Mouse (Mus musculus) liver, embryonic 11.5 days (tissue): ENCODE results near the gene Tjp3. TPM values are rescaled to one million over a fixed set of nuclear protein-coding genes. Genes with fewer than 3 reads are reported as not detected.
"Not testable (repeated sequence)": the region's sequence is repeated elsewhere in the genome, so short reads cannot be mapped to it uniquely, and the experiment has no call there.

ENCODE experiments used
- ATAC-seq: fragments of 200-750 bp; cut with Nextera tagmentation; replicated peaks from 2 replicates; pipeline ENCODE4 v1.8.0; 2017; ENCODE audit warnings: moderate number of reproducible peaks, mild to moderate bottlenecking, moderate TSS enrichment, moderate library complexity; ENCODE audit not compliant: low FRiP score
- DNase-seq: peaks from one replicate; pipeline ENCODE4 v3.0.0-alpha.2; 2017; ENCODE audit warnings: low spot score
- H3K27ac ChIP-seq: fragments of 300-500 bp; sonication (generic); 2 replicates; pipeline ENCODE4 v1.5.1; 2014; ENCODE audit warnings: mild to moderate bottlenecking, low read depth, low read length, control low read depth
- H3K27me3 ChIP-seq: fragments of 300-500 bp; sonication (generic); replicated peaks from 2 replicates; pipeline ENCODE4 v1.6.1; 2014; ENCODE audit warnings: low read length, mixed read lengths; ENCODE audit not compliant: control insufficient read depth, insufficient read depth
- H3K36me3 ChIP-seq: fragments of 300-500 bp; sonication (generic); 2 replicates; pipeline ENCODE4 v1.6.1; 2014; ENCODE audit warnings: mild to moderate bottlenecking, low read length, moderate library complexity, mixed read lengths; ENCODE audit not compliant: control insufficient read depth, insufficient read depth
- H3K4me1 ChIP-seq: fragments of 300-500 bp; sonication (generic); replicated peaks from 2 replicates; pipeline ENCODE4 v1.6.1; 2014; ENCODE audit warnings: low read length, mixed read lengths; ENCODE audit not compliant: control insufficient read depth, insufficient read depth
- H3K4me2 ChIP-seq: fragments of 300-500 bp; sonication (generic); 2 replicates; pipeline ENCODE4 v1.6.1; 2014; ENCODE audit warnings: mild to moderate bottlenecking, control low read depth, moderate library complexity
- H3K4me3 ChIP-seq: fragments of 300-500 bp; sonication (generic); 2 replicates; pipeline ENCODE4 v1.5.1; 2014; ENCODE audit warnings: low read depth, low read length, control low read depth
- H3K9ac ChIP-seq: fragments of 300-500 bp; sonication (generic); 2 replicates; pipeline ENCODE4 v1.6.1; 2014; ENCODE audit warnings: low read depth, low read length, control low read depth
- H3K9me3 ChIP-seq: fragments of 300-500 bp; sonication (generic); 2 replicates; pipeline ENCODE4 v1.6.1; 2016; ENCODE audit warnings: low read length, inconsistent platforms, mixed read lengths; ENCODE audit not compliant: control insufficient read depth
- WGBS: fragments of 180-500 bp; shearing (Covaris S2); extraction: QIAGEN DNeasy Blood & Tissue Kit; methylation state at CpG from one replicate; pipeline ENCODE4 v1.1.7; 2014; 5-methylcytosine and 5-hydroxymethylcytosine counted together
- microRNA-seq: library from miRNA; unstranded; fragments of <30 nt; microRNA quantifications from one replicate; pipeline ENCODE4, GENCODE M21; 2017; ENCODE audit warnings: borderline number of aligned reads
- polyA plus RNA-seq: library from polyadenylated mRNA; unstranded; fragments of >200 nt; fragmentation: Nextera tagmentation; extraction: Ambion mirVana; gene quantifications from 2 replicates; pipeline ENCODE4 v1.2.1, GENCODE M21; 2014

Gene Tjp3
- polyA plus RNA-seq, 1 experiment from 2014 or later: 1.8 TPM

DNA sequence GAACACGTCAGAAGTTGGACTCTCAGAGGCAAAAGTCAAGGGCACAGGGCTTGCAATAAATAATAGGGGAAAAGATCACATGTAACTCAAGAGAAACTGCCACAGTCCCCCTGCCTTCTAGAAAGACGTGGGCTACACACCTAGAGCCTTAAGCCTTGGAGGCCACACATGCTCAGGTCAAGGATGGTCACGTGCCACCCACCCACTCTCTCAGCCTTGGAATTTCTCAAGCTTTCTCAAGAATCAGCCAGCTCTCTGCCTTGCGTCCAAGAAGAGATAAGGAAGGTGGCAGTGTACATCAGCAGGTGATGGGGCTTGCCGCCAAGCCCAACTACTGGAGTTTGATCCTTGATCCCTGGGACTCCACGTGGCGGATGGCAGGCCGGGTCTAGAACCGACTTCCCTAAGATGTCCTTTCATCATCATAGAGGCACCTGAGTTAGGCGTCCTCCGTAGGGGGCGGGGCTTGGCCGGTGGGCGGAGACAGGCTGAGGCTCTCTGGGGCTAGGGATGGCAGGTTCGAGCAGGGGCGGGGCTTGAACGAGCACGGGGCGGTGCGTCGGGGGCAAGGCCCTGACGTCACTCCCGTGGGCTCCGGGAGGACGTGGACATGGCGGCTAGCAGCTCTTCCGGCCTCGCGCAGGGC lies 58.7 kb downstream of the Tjp3 start, which contains the start of gene Zfr2:
Gene Zfr2, plus strand, starts transcription at position 576 of the 646 bp plus-strand sequence.
- 7% methylated on average over 28 of the region's 29 CpGs for WGBS
- H3K9me3 ChIP-seq: no peaks in the 10 kb centered on the region
- DNase-seq: peak; percentile 90
- H3K36me3 ChIP-seq: no peaks in the 10 kb centered on the region
- H3K4me2 ChIP-seq: peak within 1 kb of the TSS; percentile 79
- H3K27me3 ChIP-seq: peaks cover 63% of the 10 kb centered on the region
- H3K9ac ChIP-seq: peak within 1 kb of the TSS; percentile 75
- peak; percentile 93 for ATAC-seq
- H3K4me1 ChIP-seq: peaks cover 10% of the 10 kb centered on the region
- H3K4me3 ChIP-seq: peak within 1 kb of the TSS; percentile 75
- H3K27ac ChIP-seq: peak within 1 kb of the TSS; percentile 25; the same call in 1 of the 2 replicates

DNA sequence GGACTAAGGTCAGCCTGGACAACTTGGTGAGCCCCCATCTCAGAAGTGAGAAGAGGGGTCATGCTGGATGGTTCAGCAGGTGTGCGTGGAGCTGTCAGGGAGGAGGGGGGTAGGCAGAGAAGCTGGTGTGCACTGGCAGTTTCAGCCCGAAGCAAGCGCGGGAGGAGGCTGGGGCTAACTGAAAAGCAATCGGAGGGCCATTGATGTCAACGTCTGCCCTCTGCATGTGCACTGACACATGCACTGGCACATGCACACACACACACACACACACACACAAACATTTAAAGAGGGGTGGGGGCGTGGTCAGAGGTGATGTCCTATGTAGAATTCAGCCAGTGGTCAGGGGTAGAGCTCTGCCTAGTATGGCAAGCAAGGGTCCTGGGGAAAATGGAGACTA lies 59.9 kb downstream of the Tjp3 start:
- Histone ChIP-seq H3K9ac (no peak overlapping the region), H3K36me3 (no peaks in the 10 kb centered on the region), H3K4me3 (no peak overlapping the region), H3K4me1 (peaks cover 10% of the 10 kb centered on the region), H3K27ac (no peak overlapping the region), H3K27me3 (peaks cover 53% of the 10 kb centered on the region), H3K9me3 (no peaks in the 10 kb centered on the region), H3K4me2 (no peak overlapping the region)
- WGBS: 51% methylated on average over 7 of the region's 7 CpGs
- ATAC-seq (no peak), DNase-seq (no peak)

DNA sequence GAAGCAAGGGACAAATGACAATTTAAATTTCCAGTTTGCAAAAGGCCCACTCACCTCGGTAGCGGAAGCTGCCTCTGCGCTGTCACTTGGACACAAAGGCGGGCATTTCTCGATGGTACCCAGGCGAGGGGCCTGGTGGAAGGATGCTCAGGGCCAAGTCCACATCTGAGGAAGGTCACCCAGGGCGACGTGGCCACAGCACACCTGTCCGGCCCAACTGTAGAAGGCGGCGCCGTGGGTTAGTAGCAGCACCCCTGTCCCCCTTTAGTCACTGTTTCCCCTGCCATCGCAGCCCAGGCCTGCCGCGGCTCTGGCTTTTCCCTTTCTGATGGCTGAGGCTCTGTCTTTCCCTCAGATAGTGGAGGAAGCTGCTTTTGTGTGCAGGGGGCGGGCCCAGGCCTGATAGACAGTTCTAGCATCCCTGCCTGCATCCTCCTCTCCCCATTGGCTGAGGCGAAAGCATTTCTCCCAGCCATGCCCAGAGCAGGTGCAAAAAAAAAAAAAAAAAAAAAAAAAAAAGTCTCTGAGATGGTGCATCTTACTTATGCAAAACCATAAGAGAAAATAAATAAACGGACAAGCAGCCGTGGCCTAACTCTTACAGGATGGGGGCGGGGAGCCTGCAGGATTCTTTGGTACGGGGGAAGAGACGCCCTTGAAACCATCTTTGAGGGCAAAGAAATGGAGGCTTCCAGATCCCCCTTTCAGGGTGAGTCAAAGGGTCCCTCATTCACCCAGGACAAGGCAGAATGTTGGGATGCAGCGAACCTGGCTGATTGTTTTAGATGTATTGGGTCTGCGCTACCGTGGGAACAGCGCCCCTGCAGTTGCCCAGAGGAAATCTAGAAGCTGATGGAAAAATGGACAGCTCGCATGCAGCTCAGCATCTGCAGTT lies 60.7 kb downstream of the Tjp3 start, which contains the start of gene Atcay:
Gene Atcay, minus strand, starts transcription at position 396 of the 895 bp plus-strand sequence.
- Histone ChIP-seq H3K9ac (no peak within 1 kb of the TSS), H3K27ac (no peak within 1 kb of the TSS), H3K4me3 (no peak within 1 kb of the TSS; the same call in 1 of the 2 replicates), H3K9me3 (no peaks in the 10 kb centered on the region), H3K27me3 (peaks cover 50% of the 10 kb centered on the region), H3K4me1 (peaks cover 10% of the 10 kb centered on the region), H3K4me2 (no peak within 1 kb of the TSS), H3K36me3 (no peaks in the 10 kb centered on the region)
- 12% methylated on average over 27 of the region's 27 CpGs for WGBS
- ATAC-seq (no peak), DNase-seq (no peak)

DNA sequence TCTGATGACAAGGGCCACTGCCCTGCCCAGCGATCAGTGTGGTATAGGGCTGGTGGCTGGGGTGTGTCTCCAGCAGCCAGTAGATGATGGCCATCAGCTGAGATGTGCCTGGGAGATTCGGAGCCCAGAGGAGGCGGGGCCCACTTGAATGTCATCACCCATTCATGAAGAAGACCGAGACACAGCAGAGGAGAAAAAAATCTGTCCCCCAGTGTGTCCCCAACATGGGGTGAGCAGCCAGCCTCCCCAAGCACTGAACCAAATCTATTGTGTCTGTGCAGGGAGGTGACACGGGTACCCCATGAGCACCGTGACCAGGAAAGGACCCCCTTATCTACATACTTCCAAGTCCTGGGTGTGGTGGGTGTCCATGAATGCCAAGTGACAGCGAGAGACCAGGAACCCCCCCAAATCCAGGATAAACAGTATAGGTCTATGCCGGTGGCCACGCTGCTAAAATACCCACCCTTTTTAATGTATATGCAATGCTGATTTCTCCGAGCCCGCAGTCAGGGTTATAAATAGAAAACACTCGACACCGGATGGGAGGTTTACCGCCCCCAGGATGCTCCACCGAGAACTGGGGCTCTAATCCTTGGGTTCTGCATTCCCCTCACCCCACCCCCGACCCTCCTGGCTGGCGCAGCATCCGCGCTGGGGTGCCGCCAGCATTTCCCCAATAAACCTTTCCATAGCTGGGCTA lies 61.5 kb downstream of the Tjp3 start:
- Histone ChIP-seq H3K27ac (no peak overlapping the region), H3K4me1 (peaks cover 10% of the 10 kb centered on the region), H3K9me3 (no peaks in the 10 kb centered on the region), H3K36me3 (no peaks in the 10 kb centered on the region), H3K4me3 (no peak overlapping the region), H3K9ac (no peak overlapping the region), H3K27me3 (peaks cover 48% of the 10 kb centered on the region), H3K4me2 (no peak overlapping the region)
- ATAC-seq: no peak
- DNase-seq: no peak
- WGBS: 15% methylated on average over 20 of the region's 20 CpGs

DNA sequence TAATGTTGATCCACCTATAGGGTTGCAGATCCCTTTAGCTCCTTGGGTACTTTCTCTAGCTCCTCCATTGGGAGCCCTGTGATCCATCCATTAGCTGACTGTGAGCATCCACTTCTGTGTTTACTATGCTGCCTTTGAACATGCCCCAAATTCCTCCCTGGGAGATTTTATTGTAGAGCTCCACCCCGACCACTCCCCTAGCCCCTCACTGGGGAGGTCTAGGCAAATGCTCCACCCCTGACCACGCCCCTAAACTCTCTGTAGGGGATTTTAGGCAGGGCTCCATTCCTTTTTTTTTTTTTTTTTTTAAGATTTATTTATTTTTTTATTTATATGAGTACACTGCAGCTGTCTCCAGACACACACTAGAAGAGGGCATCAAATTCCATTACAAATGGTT lies 67.7 kb downstream of the Tjp3 start:
- WGBS: 38% methylated on average over 2 of the region's 2 CpGs
- H3K4me3 ChIP-seq, H3K27ac ChIP-seq, H3K9ac ChIP-seq, H3K4me2 ChIP-seq, DNase-seq, H3K9me3 ChIP-seq, H3K4me1 ChIP-seq, H3K36me3 ChIP-seq, ATAC-seq: not testable (repeated sequence)
- H3K27me3 ChIP-seq: peaks cover 12% of the 10 kb centered on the region

Small RNA genes within 50 kb of the gene (microRNA-seq; reads per million reads assigned to microRNA genes)
- gene Mir3057: 15.1 reads per million, percentile 27 among the genes with 10 or more reads in this experiment

Other genes with a start within 250 kb of the Tjp3 start
- 147 and 153 TPM in 2 replicates for gene Sgta, start 231.4 kb downstream of the Tjp3 start, polyA plus RNA-seq
- 80.3 and 84.0 TPM in 2 replicates for gene Thop1, start 221.5 kb downstream of the Tjp3 start, polyA plus RNA-seq
- gene Creb3l3, start 192.7 kb downstream of the Tjp3 start, polyA plus RNA-seq: 17.3 and 17.6 TPM in 2 replicates
- gene Map2k2, start 185.7 kb downstream of the Tjp3 start, polyA plus RNA-seq: 201 and 207 TPM in 2 replicates
- 31.6 and 34.2 TPM in 2 replicates for gene Zbtb7a, start 156.4 kb downstream of the Tjp3 start, polyA plus RNA-seq
- gene Pias4, start 123.7 kb downstream of the Tjp3 start, polyA plus RNA-seq: 41.2 and 50.9 TPM in 2 replicates
- gene Eef2, start 115.0 kb downstream of the Tjp3 start, polyA plus RNA-seq: 626 and 647 TPM in 2 replicates
- 44.5 and 45.6 TPM in 2 replicates for gene Dapk3, start 108.6 kb downstream of the Tjp3 start, polyA plus RNA-seq
- gene 4930442H23Rik, start 107.7 kb downstream of the Tjp3 start, polyA plus RNA-seq: not detected in 2 replicates
- not detected in 2 replicates for gene Nmrk2, start 89.5 kb downstream of the Tjp3 start, polyA plus RNA-seq
- gene Atcay, start 60.7 kb downstream of the Tjp3 start, polyA plus RNA-seq: 0.05 TPM in 1 of 2 replicates, not detected in the other
- 1.3 and 2.1 TPM in 2 replicates for gene Zfr2, start 58.4 kb downstream of the Tjp3 start, polyA plus RNA-seq
- gene Matk, start 38.6 kb downstream of the Tjp3 start, polyA plus RNA-seq: 2.1 TPM in 2 replicates
- 226 and 233 TPM in 2 replicates for gene Mrpl54, start 24.6 kb downstream of the Tjp3 start, polyA plus RNA-seq
- 47.5 and 55.0 TPM in 2 replicates for gene Apba3, start 24.6 kb downstream of the Tjp3 start, polyA plus RNA-seq
- 40.0 and 42.5 TPM in 2 replicates for gene Pip5k1c, start 1.4 kb upstream of the Tjp3 start, polyA plus RNA-seq
- gene Cactin, start 29.5 kb upstream of the Tjp3 start, polyA plus RNA-seq: 49.9 and 51.9 TPM in 2 replicates
- 7.8 and 7.9 TPM in 2 replicates for gene Tbxa2r, start 37.1 kb upstream of the Tjp3 start, polyA plus RNA-seq
- gene Gipc3, start 51.7 kb upstream of the Tjp3 start, polyA plus RNA-seq: not detected in 2 replicates
- 68.6 and 69.2 TPM in 2 replicates for gene Hmg20b, start 58.9 kb upstream of the Tjp3 start, polyA plus RNA-seq
- 11.2 TPM in 2 replicates for gene Mfsd12, start 65.9 kb upstream of the Tjp3 start, polyA plus RNA-seq
- 0.64 and 0.68 TPM in 2 replicates for gene 4930404N11Rik, start 74.2 kb upstream of the Tjp3 start, polyA plus RNA-seq
- 74.0 and 75.9 TPM in 2 replicates for gene Fzr1, start 86.9 kb upstream of the Tjp3 start, polyA plus RNA-seq
- 97.4 and 99.3 TPM in 2 replicates for gene Dohh, start 92.8 kb upstream of the Tjp3 start, polyA plus RNA-seq
- 1.3 and 1.9 TPM in 2 replicates for gene Gm48551, start 92.9 kb upstream of the Tjp3 start, polyA plus RNA-seq
- gene Gm48552, start 97.4 kb upstream of the Tjp3 start, polyA plus RNA-seq: 0.62 and 0.67 TPM in 2 replicates
- 3.8 and 4.5 TPM in 2 replicates for gene Smim24, start 101.5 kb upstream of the Tjp3 start, polyA plus RNA-seq
- 15.4 and 21.4 TPM in 2 replicates for gene Nfic, start 164.1 kb upstream of the Tjp3 start, polyA plus RNA-seq
- 0.12 TPM in 1 of 2 replicates, not detected in the other for gene Celf5, start 191.1 kb upstream of the Tjp3 start, polyA plus RNA-seq
- 92.2 and 97.9 TPM in 2 replicates for gene Ncln, start 204.8 kb upstream of the Tjp3 start, polyA plus RNA-seq
- gene S1pr4, start 208.6 kb upstream of the Tjp3 start, polyA plus RNA-seq: 4.5 and 4.6 TPM in 2 replicates
- 10.1 and 11.3 TPM in 2 replicates for gene Gna15, start 232.6 kb upstream of the Tjp3 start, polyA plus RNA-seq